Mouse (Mus musculus): ENCODE measurements around the gene Trmt2a.

- TF ChIP-seq CTCF (conservative IDR thresholded peaks at IDR 0.05; ENCODE audit: low read length) (no peak), POU5F1 (IDR thresholded peaks at IDR 0.05; ENCODE audit: borderline replicate concordance, low read length) (no peak)
Observed at GRCm38 (mm10) chr16:18252736-18253135, 4.3 kb downstream of the Trmt2a start.
